Mouse (Mus musculus) MEL (cell line): ENCODE data around the gene Fam149a.

Experiments used
- BHLHE40 ChIP-seq: IDR thresholded peaks from 2 replicates; pipeline ENCODE4 v1.6.1; 2012; ENCODE audit warnings: low read depth, mild to moderate bottlenecking, inconsistent platforms, low read length, improper control_type of control experiment, borderline replicate concordance
- CHD1 ChIP-seq: IDR thresholded peaks from 2 replicates; pipeline ENCODE4 v1.6.1; 2012; ENCODE audit warnings: low read depth, mild to moderate bottlenecking, inconsistent platforms, low read length, improper control_type of control experiment
- CTCF ChIP-seq, 3 experiments: IDR thresholded peaks in 2 of 3; conservative IDR thresholded peaks in 1 of 3; 2 replicates each; pipeline ENCODE4 v1.5.1; 2011 to 2012; ENCODE audit warnings: low read length in 3 of 3, low read depth in 2 of 3, mild to moderate bottlenecking in 2 of 3, improper control_type of control experiment in 1 of 3, inconsistent platforms in 1 of 3, mixed read lengths in 1 of 3, moderate library complexity in 1 of 3; ENCODE audit not compliant: control insufficient read depth in 1 of 3, insufficient read depth in 1 of 3, poor library complexity in 1 of 3, severe bottlenecking in 1 of 3
- E2F4 ChIP-seq: IDR thresholded peaks from 2 replicates; pipeline ENCODE4 v1.6.1; 2011; ENCODE audit warnings: low read depth, low read length, improper control_type of control experiment, borderline replicate concordance
- EP300 ChIP-seq, 2 experiments: IDR thresholded peaks; 2 replicates each; pipeline ENCODE4 v1.6.1; 2011; ENCODE audit warnings: improper control_type of control experiment in 2 of 2, low read length in 2 of 2, low read depth in 1 of 2, mild to moderate bottlenecking in 1 of 2
- MYB ChIP-seq: IDR thresholded peaks from 2 replicates; pipeline ENCODE4 v1.6.1; 2011; ENCODE audit warnings: mild to moderate bottlenecking, low read depth, low read length, improper control_type of control experiment
- NELFE ChIP-seq: IDR thresholded peaks from 2 replicates; pipeline ENCODE4 v1.6.1; 2011; ENCODE audit warnings: low read depth, low read length, improper control_type of control experiment
- POLR2A ChIP-seq, 2 experiments: IDR thresholded peaks; 2 replicates each; pipeline ENCODE4 v1.6.1; 2011 to 2012; ENCODE audit warnings: low read length in 2 of 2, mild to moderate bottlenecking in 2 of 2, control low read depth in 1 of 2, improper control_type of control experiment in 1 of 2, low read depth in 1 of 2, moderate library complexity in 1 of 2; ENCODE audit not compliant: control insufficient read depth in 1 of 2, insufficient read depth in 1 of 2, poor library complexity in 1 of 2
- SMC3 ChIP-seq: IDR thresholded peaks from 2 replicates; pipeline ENCODE4 v1.6.1; 2011; ENCODE audit warnings: low read depth, low read length, improper control_type of control experiment
- TAL1 ChIP-seq: IDR thresholded peaks from 2 replicates; pipeline ENCODE4 v1.6.1; 2012; ENCODE audit warnings: mild to moderate bottlenecking, inconsistent platforms, low read length, moderate library complexity, mixed read lengths
- UBTF ChIP-seq: IDR thresholded peaks from 2 replicates; pipeline ENCODE4 v1.6.1; 2012; ENCODE audit warnings: low read depth, mild to moderate bottlenecking, inconsistent platforms, low read length, improper control_type of control experiment, moderate library complexity, borderline replicate concordance; ENCODE audit not compliant: insufficient read depth
- USF1 ChIP-seq: IDR thresholded peaks from 2 replicates; pipeline ENCODE4 v1.6.1; 2014; ENCODE audit warnings: low read depth, mild to moderate bottlenecking, inconsistent platforms, low read length, improper control_type of control experiment, moderate library complexity

DNA sequence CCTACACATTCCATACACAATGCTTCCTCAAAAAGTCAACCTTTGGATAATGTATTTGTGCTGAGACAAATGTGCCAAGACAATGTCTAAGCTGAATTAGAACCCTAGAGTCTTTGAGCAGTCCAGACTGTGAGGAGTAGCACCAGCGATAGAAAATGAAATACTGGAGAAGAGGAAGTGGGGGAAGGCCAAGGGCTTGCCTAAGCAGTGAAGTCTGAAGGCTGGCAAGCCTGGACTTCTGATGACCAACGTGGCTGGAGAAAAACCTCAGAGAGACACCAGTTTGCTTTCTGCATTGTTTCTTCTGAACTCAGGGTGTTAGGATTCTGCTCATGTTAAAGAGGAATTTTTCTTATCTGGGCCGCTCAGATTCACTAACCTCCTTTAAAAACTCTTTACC is 51.2 kb downstream of the Fam149a start:
- TF ChIP-seq CHD1 (no peak), POLR2A (IDR thresholded peaks at IDR 0.05; ENCODE audit: control insufficient read depth in 1 of 2, insufficient read depth in 1 of 2, low read depth in 1 of 2, low read length in 2 of 2, poor library complexity in 1 of 2) (no peak), TAL1 (no peak), CTCF (IDR thresholded peaks at IDR 0.05 in 2 of 3, conservative IDR thresholded peaks at IDR 0.05 in 1 of 3; ENCODE audit: control insufficient read depth in 1 of 3, insufficient read depth in 1 of 3, low read depth in 2 of 3, low read length in 3 of 3, poor library complexity in 1 of 3, severe bottlenecking in 1 of 3) (no peak), UBTF (no peak), NELFE (no peak), BHLHE40 (no peak), USF1 (no peak), E2F4 (no peak), EP300 (IDR thresholded peaks at IDR 0.05; ENCODE audit: low read depth in 1 of 2, low read length in 2 of 2) (no peak), SMC3 (no peak), MYB (no peak)
